Mouse (Mus musculus) bone marrow macrophage, adult 2 months (primary cell): ENCODE measurements around the gene Bmpr2.

Experiments
- CTCF ChIP-seq: IDR thresholded peaks from 2 replicates; pipeline ENCODE4 v1.5.1; 2012; ENCODE audit warnings: low read depth, mild to moderate bottlenecking, low read length, moderate library complexity
- POLR2A ChIP-seq: IDR thresholded peaks from 2 replicates; pipeline ENCODE4 v1.6.1; 2012; ENCODE audit warnings: mild to moderate bottlenecking, low read depth, low read length, borderline replicate concordance

GRCm38 (mm10) chr1:59897147-59897798, 134.1 kb downstream of the Bmpr2 start:
- TF ChIP-seq POLR2A = no peak
- no peak for TF ChIP-seq CTCF
